Mouse (Mus musculus): ENCODE data around the gene Ptprt. TPM values are rescaled to one million over a fixed set of nuclear protein-coding genes. Genes with fewer than 3 reads are reported as not detected.

Gene Ptprt
- polyA plus RNA-seq, 1 experiment from 2014 or later, result 0.87 TPM

DNA sequence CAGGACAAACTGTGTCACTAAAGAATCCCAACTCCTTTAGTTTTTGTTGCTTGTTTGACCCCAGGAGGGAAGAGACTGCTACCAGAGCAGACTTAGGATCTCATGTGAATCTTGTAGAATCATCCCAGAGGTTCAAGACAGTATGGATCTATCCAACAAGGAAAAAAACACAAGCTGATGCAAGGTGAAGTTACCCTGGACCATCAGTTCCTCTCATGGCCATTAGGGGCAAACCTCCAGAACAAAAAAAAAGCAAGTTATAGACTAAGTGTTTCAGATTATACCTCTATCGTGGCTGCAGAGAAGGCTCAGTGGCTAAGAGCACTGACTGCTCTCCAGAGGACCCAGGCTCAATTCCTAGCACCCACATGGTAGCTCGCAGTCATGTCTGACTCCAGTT, 88.1 kb downstream of the Ptprt start:
- Histone ChIP-seq H3K4me1 (peaks cover 11% of the 10 kb centered on the region; the same call in 1 of the 2 replicates), H3K4me3 (no peak overlapping the region), H3K36me3 (replicated peaks) (no peaks in the 10 kb centered on the region), H3K27ac (no peak overlapping the region), H3K27me3 (ENCODE audit: poor library complexity, severe bottlenecking) (no peaks in the 10 kb centered on the region), H3K9me3 (no peaks in the 10 kb centered on the region)
- 74% methylated on average over 2 of the region's 2 CpGs for WGBS
- no peak for DNase-seq (ENCODE audit: extremely low spot score, low spot score)

DNA sequence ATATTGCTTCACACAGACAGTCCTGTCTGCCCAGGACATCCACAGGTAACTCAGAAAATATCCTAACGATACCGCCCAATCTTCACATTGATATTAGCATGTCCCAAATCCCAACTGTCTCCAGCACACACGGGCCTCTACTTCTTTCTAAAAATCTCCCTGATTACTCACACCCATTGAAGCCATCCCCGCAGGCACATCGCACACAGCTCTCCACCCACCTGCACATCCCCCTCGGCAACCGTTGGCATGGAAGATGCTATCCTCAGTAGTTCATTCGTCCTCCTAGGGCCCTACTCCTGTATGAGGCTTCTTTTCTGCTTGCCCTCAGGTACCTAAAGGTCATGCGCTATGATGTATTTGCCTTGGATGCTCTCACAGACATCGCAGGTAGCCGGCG, 89.9 kb downstream of the Ptprt start:
- DNase-seq (ENCODE audit: extremely low spot score, low spot score), result no peak
- no peak overlapping the region for H3K4me3 ChIP-seq

DNA sequence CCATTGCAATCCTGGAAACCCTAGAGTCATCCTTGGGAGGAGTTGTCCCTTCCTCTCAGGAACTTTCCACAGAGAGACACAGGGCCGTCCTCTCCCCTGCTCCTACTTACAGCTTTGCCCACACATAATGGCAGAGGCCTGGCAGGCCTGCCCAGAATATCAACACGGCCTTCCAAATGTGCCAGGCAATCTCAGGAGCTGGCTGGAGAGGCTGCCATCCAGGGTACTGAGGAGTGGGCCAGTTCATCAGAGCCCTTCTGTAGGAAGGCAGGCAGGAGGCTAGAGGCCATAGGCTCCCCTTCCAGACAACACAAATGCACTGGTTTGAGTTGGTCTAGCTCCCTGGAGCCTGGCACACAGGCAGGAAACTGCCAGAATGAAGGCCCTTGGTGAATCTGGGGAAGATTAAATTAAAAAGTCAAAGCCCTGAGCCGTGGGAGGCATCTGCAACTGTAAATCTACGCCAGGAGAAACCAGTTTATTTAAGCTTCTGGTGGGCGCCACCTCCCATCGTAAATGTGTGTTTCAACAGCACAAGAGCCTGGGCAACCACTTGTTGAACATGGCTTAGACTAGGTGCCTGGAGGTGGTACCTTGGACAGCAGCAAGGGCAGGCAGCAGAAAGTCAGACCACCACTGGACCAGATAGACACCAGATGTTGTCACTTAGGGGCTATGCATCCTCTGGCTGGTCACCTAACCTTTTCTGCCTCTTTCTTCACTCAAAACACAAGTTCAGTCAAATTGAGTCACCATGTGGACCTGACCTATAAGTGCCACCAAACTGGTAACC, 92.4 kb downstream of the Ptprt start:
- Histone ChIP-seq H3K36me3 (replicated peaks) (no peaks in the 10 kb centered on the region), H3K4me3 (no peak overlapping the region), H3K9me3 (no peaks in the 10 kb centered on the region), H3K4me1 (no peaks in the 10 kb centered on the region), H3K27me3 (ENCODE audit: poor library complexity, severe bottlenecking) (no peaks in the 10 kb centered on the region), H3K27ac (no peak overlapping the region)
- 87% methylated on average over 6 of the region's 6 CpGs for WGBS
- no peak for DNase-seq (ENCODE audit: extremely low spot score, low spot score)

More for the DNA sequence above, 89.9 kb downstream of the Ptprt start:
- no peaks in the 10 kb centered on the region for H3K4me1 ChIP-seq
- H3K27ac ChIP-seq, result no peak overlapping the region
- H3K36me3 ChIP-seq (replicated peaks), result no peaks in the 10 kb centered on the region
- no peaks in the 10 kb centered on the region for H3K9me3 ChIP-seq
- no peaks in the 10 kb centered on the region for H3K27me3 ChIP-seq (ENCODE audit: poor library complexity, severe bottlenecking)
- 93% methylated on average over 12 of the region's 12 CpGs for WGBS

DNA sequence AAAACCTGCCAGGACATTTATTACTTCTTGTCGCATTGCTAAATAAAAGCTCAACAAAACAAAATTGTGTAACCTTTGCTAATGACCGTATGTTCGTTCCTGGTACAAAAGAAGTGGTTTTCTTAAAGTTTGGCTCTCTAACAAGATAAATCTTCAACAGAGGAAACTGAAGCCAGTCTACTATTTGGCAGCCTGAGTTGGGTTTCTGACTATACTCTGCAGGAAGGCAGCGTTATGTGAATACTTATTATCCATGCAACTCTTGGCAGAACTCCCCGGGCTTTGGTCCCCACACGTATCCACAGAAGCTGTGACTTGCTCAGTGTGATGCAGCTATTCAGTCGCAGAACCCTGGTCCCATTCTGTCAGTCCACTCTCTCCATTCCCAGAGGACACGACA, 112.6 kb downstream of the Ptprt start:
- Histone ChIP-seq H3K4me3 (no peak overlapping the region), H3K36me3 (replicated peaks) (no peaks in the 10 kb centered on the region), H3K4me1 (no peaks in the 10 kb centered on the region; the same call in 1 of the 2 replicates), H3K27me3 (ENCODE audit: poor library complexity, severe bottlenecking) (no peaks in the 10 kb centered on the region), H3K27ac (no peak overlapping the region), H3K9me3 (0 out of 2 replicates have a peak, but pooled peaks cover 4% of the 10 kb centered on the region)
- no peak for DNase-seq (ENCODE audit: extremely low spot score, low spot score)
- WGBS, result 91% methylated on average over 8 of the region's 8 CpGs

DNA sequence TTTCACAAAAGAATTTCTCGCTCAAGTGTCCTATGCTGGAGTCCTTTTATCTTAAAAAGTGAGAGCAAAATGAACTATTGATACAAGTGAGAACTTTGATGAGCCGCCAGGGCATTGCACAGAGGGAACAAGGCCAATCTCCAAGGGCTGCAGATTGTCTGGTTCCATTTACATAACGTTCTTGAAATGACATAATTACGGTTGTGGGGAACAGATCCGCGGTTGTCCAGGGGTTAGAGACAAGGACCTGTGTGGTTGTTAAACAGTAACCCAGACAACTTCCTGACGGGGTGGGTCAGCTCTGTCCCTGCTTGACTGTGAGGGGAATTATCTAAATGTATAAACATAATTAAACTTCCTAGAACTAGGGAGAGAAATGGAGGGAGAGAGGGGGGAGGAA, 129.3 kb downstream of the Ptprt start:
- Histone ChIP-seq H3K36me3 (replicated peaks) (no peaks in the 10 kb centered on the region), H3K4me1 (no peaks in the 10 kb centered on the region), H3K9me3 (peaks cover 5% of the 10 kb centered on the region; the same call in 1 of the 2 replicates), H3K4me3 (no peak overlapping the region), H3K27ac (no peak overlapping the region), H3K27me3 (ENCODE audit: poor library complexity, severe bottlenecking) (no peaks in the 10 kb centered on the region)
- no peak for DNase-seq (ENCODE audit: extremely low spot score, low spot score)
- WGBS, result 83% methylated on average over 7 of the region's 7 CpGs

DNA sequence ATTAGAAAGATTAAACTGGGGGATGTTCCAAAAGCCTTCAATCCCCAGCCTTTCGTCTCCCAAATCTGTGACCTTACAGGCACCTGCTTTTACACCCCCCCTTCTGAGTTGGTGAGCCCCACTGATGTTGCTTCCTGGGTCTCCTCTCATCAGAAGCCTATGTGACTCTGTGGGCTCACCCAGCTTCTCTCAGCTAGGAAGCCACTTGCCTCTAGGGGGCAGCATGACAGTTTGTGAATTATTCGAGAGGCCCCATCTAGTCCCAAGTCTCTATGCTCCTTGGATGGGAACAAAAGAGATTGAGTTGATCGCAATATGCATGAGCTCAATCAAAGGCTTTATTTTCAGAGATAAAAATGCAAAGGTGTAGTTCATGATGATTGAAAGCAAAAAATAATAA, 132.0 kb downstream of the Ptprt start:
- 87% methylated on average over 3 of the region's 3 CpGs for WGBS
- DNase-seq (ENCODE audit: extremely low spot score, low spot score), result no peak
- Histone ChIP-seq H3K4me1 (no peaks in the 10 kb centered on the region), H3K27ac (no peak overlapping the region), H3K4me3 (no peak overlapping the region), H3K9me3 (no peaks in the 10 kb centered on the region), H3K27me3 (ENCODE audit: poor library complexity, severe bottlenecking) (no peaks in the 10 kb centered on the region), H3K36me3 (replicated peaks) (no peaks in the 10 kb centered on the region)

DNA sequence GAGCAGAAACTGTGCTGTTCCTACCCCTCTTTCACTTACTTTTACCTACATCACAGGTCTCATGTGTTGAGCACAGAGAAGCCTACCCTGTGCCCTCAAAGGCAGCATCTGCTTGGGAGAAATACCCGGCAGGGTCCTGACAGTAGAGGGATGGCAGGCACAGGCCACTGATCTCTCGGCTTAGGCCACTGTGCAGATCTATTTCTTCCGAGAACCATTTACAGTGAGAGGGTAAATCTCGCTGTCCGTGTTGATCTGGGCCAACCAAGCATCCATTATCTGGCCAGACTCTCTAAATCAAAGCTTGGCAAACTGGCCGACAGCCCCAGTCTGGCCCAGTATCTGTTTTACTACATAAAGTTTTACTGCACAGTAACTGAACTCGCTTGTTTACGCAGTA, 145.0 kb downstream of the Ptprt start:
- no peak overlapping the region for H3K4me3 ChIP-seq
- no peak overlapping the region for H3K27ac ChIP-seq
- H3K4me1 ChIP-seq, result peaks cover 7% of the 10 kb centered on the region; the same call in 1 of the 2 replicates
- no peak for DNase-seq (ENCODE audit: extremely low spot score, low spot score)
- no peaks in the 10 kb centered on the region for H3K9me3 ChIP-seq
- WGBS, result 93% methylated on average over 8 of the region's 8 CpGs
- no peaks in the 10 kb centered on the region for H3K27me3 ChIP-seq (ENCODE audit: poor library complexity, severe bottlenecking)
- H3K36me3 ChIP-seq (replicated peaks), result no peaks in the 10 kb centered on the region

DNA sequence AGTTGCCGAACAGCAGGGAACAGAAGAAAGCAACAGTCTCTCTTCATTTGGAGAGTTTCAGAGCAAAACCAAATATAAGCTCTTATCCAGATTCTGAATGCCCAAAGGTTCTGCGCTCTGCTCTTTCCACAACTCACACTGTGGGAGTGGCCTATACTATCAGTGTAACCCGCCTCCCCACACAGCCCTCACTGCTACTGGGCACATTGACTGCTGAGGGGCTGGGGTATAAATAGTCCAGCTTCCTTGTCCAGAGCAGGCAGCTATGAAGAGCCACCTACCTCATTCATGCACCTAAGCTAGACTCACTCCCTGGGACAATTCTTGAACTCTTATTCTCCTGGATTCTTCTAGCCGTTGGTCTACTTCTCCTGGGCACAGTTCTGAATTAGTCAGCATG, 147.9 kb downstream of the Ptprt start:
- 96% methylated on average over 4 of the region's 4 CpGs for WGBS
- DNase-seq (ENCODE audit: extremely low spot score, low spot score), result no peak

DNA sequence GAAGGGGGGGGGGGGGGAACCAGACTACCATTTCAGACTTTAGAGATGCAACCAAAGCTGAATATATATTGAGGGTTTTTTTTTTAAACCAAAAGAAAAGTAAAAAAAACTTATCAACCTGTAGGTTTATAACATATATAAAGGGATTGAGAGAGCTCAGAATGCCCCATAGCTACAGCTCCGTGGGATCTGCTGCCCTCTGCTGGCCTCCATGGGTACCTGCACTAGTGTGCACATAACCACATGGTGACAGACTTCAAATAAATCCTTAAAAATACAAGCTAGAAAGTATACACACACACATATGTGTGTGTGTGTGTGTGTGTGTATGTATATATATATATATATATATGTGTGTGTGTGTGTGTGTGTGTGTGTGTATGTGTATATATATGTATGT, 148.9 kb downstream of the Ptprt start:
- no peaks in the 10 kb centered on the region for H3K36me3 ChIP-seq (replicated peaks)
- 78% methylated on average over 1 of the region's 1 CpGs for WGBS

More for the DNA sequence above, 147.9 kb downstream of the Ptprt start:
- H3K9me3 ChIP-seq, result no peaks in the 10 kb centered on the region
- no peak overlapping the region for H3K4me3 ChIP-seq
- H3K4me1 ChIP-seq, result peaks cover 11% of the 10 kb centered on the region
- H3K36me3 ChIP-seq (replicated peaks), result no peaks in the 10 kb centered on the region
- H3K27me3 ChIP-seq (ENCODE audit: poor library complexity, severe bottlenecking), result no peaks in the 10 kb centered on the region
- no peak overlapping the region for H3K27ac ChIP-seq

DNA sequence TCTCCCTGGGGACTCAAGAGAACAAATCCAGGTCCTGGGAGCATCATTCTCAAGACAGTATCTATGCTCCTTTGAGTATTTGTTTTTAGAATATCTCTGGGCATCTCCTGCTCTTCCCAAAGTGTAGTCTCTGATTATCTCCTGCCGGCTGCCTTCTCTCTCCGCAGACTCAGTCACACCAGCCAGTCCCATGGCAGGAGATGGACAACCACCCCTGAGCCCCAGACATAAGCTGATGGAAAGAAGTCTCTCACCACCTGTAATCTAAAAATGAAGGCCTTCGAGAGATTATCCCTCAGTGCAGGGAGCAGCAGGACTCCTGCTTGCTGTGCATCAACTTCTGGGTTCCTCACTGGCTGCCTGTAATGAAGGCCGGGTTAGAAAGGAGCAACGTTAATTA, 151.9 kb downstream of the Ptprt start:
- Histone ChIP-seq H3K9me3 (no peaks in the 10 kb centered on the region), H3K4me1 (peaks cover 26% of the 10 kb centered on the region), H3K36me3 (replicated peaks) (no peaks in the 10 kb centered on the region), H3K27ac (no peak overlapping the region), H3K27me3 (ENCODE audit: poor library complexity, severe bottlenecking) (no peaks in the 10 kb centered on the region), H3K4me3 (no peak overlapping the region)
- 83% methylated on average over 5 of the region's 5 CpGs for WGBS
- DNase-seq (ENCODE audit: extremely low spot score, low spot score), result no peak

More for the DNA sequence above, 148.9 kb downstream of the Ptprt start:
- no peak overlapping the region for H3K27ac ChIP-seq
- no peak for DNase-seq (ENCODE audit: extremely low spot score, low spot score)
- H3K4me1 ChIP-seq, result peaks cover 21% of the 10 kb centered on the region
- H3K27me3 ChIP-seq (ENCODE audit: poor library complexity, severe bottlenecking), result no peaks in the 10 kb centered on the region
- H3K9me3 ChIP-seq, result no peaks in the 10 kb centered on the region
- no peak overlapping the region for H3K4me3 ChIP-seq

DNA sequence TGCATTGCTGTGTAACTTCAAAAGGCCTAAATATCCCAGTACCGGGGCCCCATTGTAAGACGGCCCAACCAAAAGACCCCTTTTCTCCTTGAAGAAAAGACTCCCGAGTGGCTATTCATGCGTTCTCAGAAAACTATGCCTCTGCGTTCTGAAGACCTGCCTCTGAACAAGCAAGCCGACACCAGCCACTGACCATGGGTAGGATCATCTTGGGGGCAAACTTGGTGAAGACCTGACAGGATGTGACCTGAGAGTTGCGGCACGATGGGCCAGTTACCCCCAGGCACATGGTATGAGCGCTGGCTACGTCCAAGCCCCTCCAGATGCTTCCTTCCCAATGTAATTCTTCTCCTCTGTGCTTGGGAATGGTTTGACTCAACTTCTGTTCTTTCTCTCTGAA, 153.3 kb downstream of the Ptprt start:
- WGBS, result 55% methylated on average over 10 of the region's 10 CpGs
- no peaks in the 10 kb centered on the region for H3K27me3 ChIP-seq (ENCODE audit: poor library complexity, severe bottlenecking)
- H3K4me3 ChIP-seq, result no peak overlapping the region
- H3K9me3 ChIP-seq, result no peaks in the 10 kb centered on the region
- peak overlapping the region; percentile 51 for H3K27ac ChIP-seq
- H3K36me3 ChIP-seq (replicated peaks), result no peaks in the 10 kb centered on the region
- peak; percentile 18 for DNase-seq (ENCODE audit: extremely low spot score, low spot score)
- H3K4me1 ChIP-seq, result peaks cover 26% of the 10 kb centered on the region

DNA sequence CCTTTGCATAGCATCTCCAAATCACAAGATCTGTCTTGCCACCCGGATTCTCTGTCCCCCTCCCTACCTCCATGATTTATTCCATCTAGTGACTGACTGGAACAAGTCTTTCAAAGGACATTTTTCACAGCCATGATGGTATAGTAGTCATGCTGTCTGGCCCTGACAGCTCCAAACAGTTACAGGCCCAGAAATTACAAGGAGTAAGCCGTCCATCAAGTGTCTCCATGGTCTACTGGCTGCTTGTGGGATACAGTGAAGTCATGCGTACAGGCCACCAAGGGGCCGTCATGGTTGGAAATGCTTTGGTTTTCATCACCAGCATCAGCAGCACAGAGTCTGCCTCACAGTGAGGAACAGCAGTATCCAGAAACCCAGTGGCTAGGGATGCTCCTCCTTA, 156.1 kb downstream of the Ptprt start:
- Histone ChIP-seq H3K4me3 (no peak overlapping the region), H3K9me3 (no peaks in the 10 kb centered on the region), H3K27me3 (ENCODE audit: poor library complexity, severe bottlenecking) (no peaks in the 10 kb centered on the region), H3K4me1 (peaks cover 26% of the 10 kb centered on the region), H3K36me3 (replicated peaks) (no peaks in the 10 kb centered on the region), H3K27ac (no peak overlapping the region)
- DNase-seq (ENCODE audit: extremely low spot score, low spot score), result no peak
- WGBS, result 88% methylated on average over 4 of the region's 4 CpGs

DNA sequence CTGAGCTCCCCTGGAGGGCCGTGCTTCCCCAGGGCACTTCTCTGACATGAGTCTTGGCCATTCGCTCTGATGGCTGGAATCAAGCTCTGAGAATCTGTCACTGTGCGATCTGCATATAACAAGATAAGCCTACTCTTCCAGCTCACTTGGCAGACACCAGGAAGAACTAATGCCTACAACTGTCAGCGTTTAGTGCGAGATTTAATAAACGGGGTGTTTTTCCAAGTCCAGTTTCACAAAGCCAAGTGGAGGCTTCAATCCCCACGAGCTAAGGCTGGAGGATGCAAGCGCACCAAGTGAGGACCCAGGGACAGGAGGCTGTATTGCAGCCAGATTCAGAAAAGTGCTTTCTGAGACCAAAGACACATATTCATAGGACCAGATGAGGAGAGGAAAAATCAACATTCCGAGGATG, 161.4 kb downstream of the Ptprt start:
- Histone ChIP-seq H3K27ac (no peak overlapping the region), H3K4me3 (no peak overlapping the region), H3K9me3 (no peaks in the 10 kb centered on the region), H3K27me3 (ENCODE audit: poor library complexity, severe bottlenecking) (no peaks in the 10 kb centered on the region), H3K36me3 (replicated peaks) (no peaks in the 10 kb centered on the region), H3K4me1 (no peaks in the 10 kb centered on the region)
- 88% methylated on average over 9 of the region's 9 CpGs for WGBS
- no peak for DNase-seq (ENCODE audit: extremely low spot score, low spot score)
